Mouse (Mus musculus) C3H10T1/2 (cell line): ENCODE measurements around the gene Defa26. TPM values are rescaled to one million over a fixed set of nuclear protein-coding genes. Genes with fewer than 3 reads are reported as not detected.

ENCODE experiments used
- polyA plus RNA-seq, 2 experiments: library from polyadenylated mRNA; unstranded; fragments of >200 nt; fragmentation: generic; extraction: Trizol; gene quantifications; one replicate each; pipeline ENCODE4 v1.2.1; 2012; ENCODE audit warnings: missing spikeins in 2 of 2

Defa26 gene
- polyA plus RNA-seq, result not detected

GRCm38 (mm10) chr8:21617883-21618282 is at the start of gene Defa26:
TSS of gene Defa26 (plus strand) at chr8:21618183.

GRCm38 (mm10) chr8:21582706-21583105 is 35.3 kb upstream of the Defa26 start, which contains the start of gene Defa28:
TSS of gene Defa28 (plus strand) at chr8:21583006.

GRCm38 (mm10) chr8:21594408-21594807 is 23.6 kb upstream of the Defa26 start, which contains the start of gene Gm7861:
TSS of gene Gm7861 (minus strand) at chr8:21594508.

GRCm38 (mm10) chr8:21655480-21655879 is 37.5 kb downstream of the Defa26 start, which contains the start of gene Defa17:
TSS of gene Defa17 (plus strand) at chr8:21655780.

GRCm38 (mm10) chr8:21665497-21665896 is 47.5 kb downstream of the Defa26 start, which contains the start of gene Defa34:
TSS of gene Defa34 (plus strand) at chr8:21665797.

Other genes starting within 250 kb of the Defa26 start
- gene Defa2, start 239.7 kb upstream of the Defa26 start, polyA plus RNA-seq, result not detected
- not detected for gene Defa33, start 226.4 kb upstream of the Defa26 start, polyA plus RNA-seq
- gene Defa36, start 190.8 kb upstream of the Defa26 start, polyA plus RNA-seq, result not detected
- not detected for gene Gm7849, start 161.6 kb upstream of the Defa26 start, polyA plus RNA-seq
- not detected for gene Defa20, start 108.9 kb upstream of the Defa26 start, polyA plus RNA-seq
- not detected for gene Defa32, start 89.2 kb upstream of the Defa26 start, polyA plus RNA-seq
- gene Defa37, start 52.8 kb upstream of the Defa26 start, polyA plus RNA-seq, result not detected
- not detected for gene Defa28, start 35.2 kb upstream of the Defa26 start, polyA plus RNA-seq
- gene Gm7861, start 23.7 kb upstream of the Defa26 start, polyA plus RNA-seq, result not detected
- gene Defa17, start 37.6 kb downstream of the Defa26 start, polyA plus RNA-seq, result not detected
- gene Defa34, start 47.6 kb downstream of the Defa26 start, polyA plus RNA-seq, result not detected
- gene AY761184, start 85.5 kb downstream of the Defa26 start, polyA plus RNA-seq, result not detected
- not detected for gene Defa24, start 116.3 kb downstream of the Defa26 start, polyA plus RNA-seq
- gene Defb50, start 205.4 kb downstream of the Defa26 start, polyA plus RNA-seq, result not detected
- gene Defb2, start 221.7 kb downstream of the Defa26 start, polyA plus RNA-seq, result not detected
- gene Defb10, start 240.7 kb downstream of the Defa26 start, polyA plus RNA-seq, result not detected